Mouse (Mus musculus) liver, embryonic 14 days (tissue): Measurements from ENCODE around the gene Sptssa. TPM values are rescaled to one million over a fixed set of nuclear protein-coding genes. Genes with fewer than 3 reads are reported as not detected.

Experiments used
- polyA plus RNA-seq: library from polyadenylated mRNA; depleted of rRNA; stranded (reverse); fragments of >200 nt; gene quantifications from 2 replicates; pipeline ENCODE4 v1.2.3, GENCODE M21; 2012; rRNA removed

The Sptssa gene
- polyA plus RNA-seq, result 32.1 and 37.9 TPM in 2 replicates

GRCm38 (mm10) chr12:54656396-54657171 lies at the start of gene Sptssa:
TSS of gene Sptssa (minus strand) at chr12:54656573.

DNA sequence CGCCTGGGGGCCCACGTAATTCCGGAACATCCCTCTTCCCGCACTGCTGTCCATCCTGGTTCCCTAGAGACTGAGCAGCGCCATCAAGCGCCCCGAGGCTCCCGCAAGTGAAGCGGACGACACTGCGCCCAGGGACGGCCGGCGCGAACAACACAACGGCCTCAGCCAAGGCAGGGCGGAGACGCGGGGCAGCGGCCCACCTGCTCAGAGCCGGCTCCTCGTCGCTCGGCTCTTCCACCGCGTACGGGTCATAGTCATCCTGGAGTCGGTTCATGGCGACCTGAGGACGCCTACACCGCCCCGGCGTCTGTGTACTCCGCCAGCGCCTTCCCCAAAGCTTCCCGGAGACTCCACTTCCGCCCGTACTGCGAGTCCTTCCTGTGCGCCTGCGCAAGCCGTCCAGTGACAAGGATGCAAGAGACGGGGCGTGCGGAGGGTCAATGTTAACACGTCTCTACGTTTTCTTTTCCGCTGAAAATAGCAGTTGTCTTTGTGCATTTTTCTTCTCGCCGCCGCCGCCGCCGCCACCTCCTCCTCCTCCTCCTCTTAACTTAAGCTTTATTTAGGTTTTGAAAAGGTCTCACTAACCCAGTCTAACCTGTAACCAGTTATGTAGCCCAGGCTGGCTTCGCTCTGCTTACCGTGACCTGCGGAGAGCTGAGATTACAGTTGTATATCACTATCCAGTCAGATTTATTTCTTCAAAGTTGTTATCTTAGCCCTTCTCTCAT lies 39.3 kb upstream of the Sptssa start, which contains the start of gene Eapp:
Gene Eapp (minus strand): TSS at position 387 of the 731 bp plus-strand sequence.

Other genes with a start within 250 kb of the Sptssa start
- gene Eapp, start 39.3 kb upstream of the Sptssa start, polyA plus RNA-seq, result 9.3 and 9.6 TPM in 2 replicates
- 18.8 and 22.4 TPM in 2 replicates for gene Snx6, start 139.1 kb upstream of the Sptssa start, polyA plus RNA-seq
- 9.5 and 10.2 TPM in 2 replicates for gene Cfl2, start 206.3 kb upstream of the Sptssa start, polyA plus RNA-seq